Mouse (Mus musculus) brain, adult 2 months (tissue): ENCODE measurements around the gene Nacc1.

Source experiments
- DNase-seq: peaks from one replicate; pipeline ENCODE4 v3.0.0; 2011; ENCODE audit warnings: low read depth, low spot score

The Nacc1 gene

GRCm38 (mm10) chr8:84687705-84688100 lies at the start of gene Nacc1:
Gene Nacc1, minus strand, starts transcription at chr8:84687862.
- peak; percentile 96 for DNase-seq

GRCm38 (mm10) chr8:84736521-84736920 lies 48.9 kb upstream of the Nacc1 start:
- no peak for DNase-seq

- DNase-seq: no peak
These were observed 47.9 kb upstream of the Nacc1 start for GRCm38 (mm10) chr8:84735597-84735996.

GRCm38 (mm10) chr8:84734680-84735079 lies 47.0 kb upstream of the Nacc1 start:
- DNase-seq: peak; percentile 45

- DNase-seq: no peak
These were observed 46.3 kb upstream of the Nacc1 start for GRCm38 (mm10) chr8:84733959-84734358.

GRCm38 (mm10) chr8:84732996-84733395 lies 45.3 kb upstream of the Nacc1 start:
- DNase-seq: no peak

- peak; percentile 75 for DNase-seq
These were observed 44.9 kb upstream of the Nacc1 start for GRCm38 (mm10) chr8:84732545-84732944.

- no peak for DNase-seq
These were observed 43.9 kb upstream of the Nacc1 start for GRCm38 (mm10) chr8:84731371-84732177.

- DNase-seq: peak; percentile 48
These were observed 43.1 kb upstream of the Nacc1 start for GRCm38 (mm10) chr8:84730541-84731370.

GRCm38 (mm10) chr8:84729921-84730362 lies 42.3 kb upstream of the Nacc1 start:
- DNase-seq: peak; percentile 80

- DNase-seq: peak; percentile 85
These were observed 40.8 kb upstream of the Nacc1 start for GRCm38 (mm10) chr8:84728474-84728873.

GRCm38 (mm10) chr8:84725941-84726259 lies 38.2 kb upstream of the Nacc1 start:
- peak; percentile 83 for DNase-seq

GRCm38 (mm10) chr8:84725246-84725940 lies 37.7 kb upstream of the Nacc1 start:
- DNase-seq: no peak

- no peak for DNase-seq
These were observed 37.0 kb upstream of the Nacc1 start for GRCm38 (mm10) chr8:84724683-84725082.

GRCm38 (mm10) chr8:84723571-84723900 lies 35.9 kb upstream of the Nacc1 start:
- no peak for DNase-seq

GRCm38 (mm10) chr8:84722850-84723570 lies 35.3 kb upstream of the Nacc1 start, which contains the start of gene G430095P16Rik:
Gene G430095P16Rik, plus strand, starts transcription at chr8:84723007.
- DNase-seq: peak; percentile 79

GRCm38 (mm10) chr8:84722530-84722849 lies 34.8 kb upstream of the Nacc1 start:
- no peak for DNase-seq

GRCm38 (mm10) chr8:84718959-84719690 lies 31.5 kb upstream of the Nacc1 start:
- peak; percentile 67 for DNase-seq

GRCm38 (mm10) chr8:84718476-84718875 lies 30.8 kb upstream of the Nacc1 start:
- no peak for DNase-seq

GRCm38 (mm10) chr8:84716790-84717189 lies 29.1 kb upstream of the Nacc1 start:
- no peak for DNase-seq

GRCm38 (mm10) chr8:84715893-84716468 lies 28.3 kb upstream of the Nacc1 start:
- no peak for DNase-seq
